Mouse (Mus musculus) cerebellum, postnatal 36 days (tissue): Measurements from ENCODE around the gene Nol6.
"Not testable (repeated sequence)": the region's sequence is repeated elsewhere in the genome, so short reads cannot be mapped to it uniquely, and the experiment has no call there.

Source experiments
- DNase-seq, 2 experiments: peaks; one replicate each; pipeline ENCODE4 v3.0.0; 2021 to 2022; ENCODE audit warnings: mixed read lengths in 2 of 2

Gene Nol6

GRCm38 (mm10) chr4:41116817-41117216 is 7.4 kb downstream of the Nol6 start:
- DNase-seq, result no peak

- DNase-seq, result no peak
These were observed 8.5 kb downstream of the Nol6 start for GRCm38 (mm10) chr4:41115793-41116192.

GRCm38 (mm10) chr4:41115074-41115473 is 9.2 kb downstream of the Nol6 start:
- DNase-seq, result no peak

- no peak for DNase-seq
These were observed 9.7 kb downstream of the Nol6 start for GRCm38 (mm10) chr4:41114358-41115070.

GRCm38 (mm10) chr4:41108717-41109425 is 15.4 kb downstream of the Nol6 start:
- no peak for DNase-seq

GRCm38 (mm10) chr4:41107440-41107839 is 16.8 kb downstream of the Nol6 start:
- no peak for DNase-seq

GRCm38 (mm10) chr4:41102901-41103300 is 21.4 kb downstream of the Nol6 start:
- DNase-seq, result no peak

- DNase-seq, result no peak
These were observed 23.3 kb downstream of the Nol6 start for GRCm38 (mm10) chr4:41100986-41101385.

- DNase-seq, result no peak
These were observed 25.7 kb downstream of the Nol6 start for GRCm38 (mm10) chr4:41098577-41098951.

GRCm38 (mm10) chr4:41097871-41098576 is 26.2 kb downstream of the Nol6 start, which contains the start of gene Aqp3:
TSS of gene Aqp3 (minus strand) at chr4:41098183.
- DNase-seq, result no peak

GRCm38 (mm10) chr4:41097381-41097780 is 26.9 kb downstream of the Nol6 start:
- no peak for DNase-seq

GRCm38 (mm10) chr4:41096794-41097193 is 27.5 kb downstream of the Nol6 start:
- no peak for DNase-seq

GRCm38 (mm10) chr4:41096169-41096568 is 28.1 kb downstream of the Nol6 start:
- DNase-seq, result no peak

GRCm38 (mm10) chr4:41094361-41094760 is 29.9 kb downstream of the Nol6 start:
- DNase-seq, result no peak

- no peak for DNase-seq
These were observed 31.3 kb downstream of the Nol6 start for GRCm38 (mm10) chr4:41092958-41093357.

- no peak for DNase-seq
These were observed 32.9 kb downstream of the Nol6 start for GRCm38 (mm10) chr4:41091391-41091790.

- DNase-seq, result no peak
These were observed 34.5 kb downstream of the Nol6 start for GRCm38 (mm10) chr4:41089705-41090104.

GRCm38 (mm10) chr4:41089189-41089588 is 35.1 kb downstream of the Nol6 start:
- DNase-seq, result no peak

- no peak for DNase-seq
These were observed 36.6 kb downstream of the Nol6 start for GRCm38 (mm10) chr4:41087459-41088298.

- DNase-seq, result no peak
These were observed 37.3 kb downstream of the Nol6 start for GRCm38 (mm10) chr4:41086947-41087346.

GRCm38 (mm10) chr4:41084819-41085218 is 39.4 kb downstream of the Nol6 start:
- DNase-seq, result no peak

- DNase-seq, result not testable (repeated sequence)
These were observed 41.5 kb downstream of the Nol6 start for GRCm38 (mm10) chr4:41082803-41083202.

- DNase-seq, result no peak
These were observed 42.5 kb downstream of the Nol6 start for GRCm38 (mm10) chr4:41081733-41082132.
